Mouse (Mus musculus): Measurements from ENCODE around the gene Zdhhc17.

The Zdhhc17 gene

GRCm38 (mm10) chr10:110951748-110952147, 58.2 kb downstream of the Zdhhc17 start:
- DNase-seq = no peak

- DNase-seq = no peak
These were observed 58.8 kb downstream of the Zdhhc17 start for GRCm38 (mm10) chr10:110951112-110951511.

DNA sequence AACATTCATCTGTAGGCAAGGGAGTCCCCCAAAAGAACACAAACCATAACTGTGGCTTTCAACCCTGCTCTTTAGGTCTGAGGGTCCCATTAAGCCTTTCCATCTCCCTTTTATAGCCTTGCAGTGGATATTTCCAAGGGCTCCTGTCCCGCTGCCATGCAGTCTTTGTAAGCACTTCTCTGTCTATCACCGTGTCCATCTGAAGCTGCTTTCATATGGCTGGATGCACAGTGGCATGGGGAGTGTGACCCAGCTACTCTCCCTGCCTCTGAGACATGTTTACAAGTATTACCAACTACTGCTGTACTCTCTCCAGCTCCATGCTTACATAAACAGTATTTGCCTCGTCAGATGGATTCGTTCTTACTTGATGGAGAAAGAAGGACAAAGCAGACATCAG, 62.4 kb downstream of the Zdhhc17 start:
- DNase-seq = no peak

DNA sequence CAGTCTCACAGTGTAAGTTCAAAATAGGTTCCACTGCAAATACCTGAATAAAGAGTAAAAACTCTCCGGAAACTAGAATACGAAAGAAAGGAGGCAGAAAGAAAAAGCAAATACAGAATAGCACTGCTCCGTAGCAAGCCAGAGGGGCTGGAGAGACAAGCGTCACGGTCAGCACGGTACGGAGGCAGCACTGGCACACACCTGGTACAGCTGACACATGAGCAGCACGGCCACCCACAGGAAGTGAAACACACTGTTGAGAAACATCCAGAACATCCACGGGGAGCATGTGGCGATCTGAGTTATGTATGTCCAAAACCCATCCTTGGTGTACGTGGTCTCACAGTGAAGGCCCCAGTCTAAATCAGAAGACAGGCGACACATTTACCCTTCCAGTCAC, 64.0 kb downstream of the Zdhhc17 start:
- no peak for DNase-seq

DNA sequence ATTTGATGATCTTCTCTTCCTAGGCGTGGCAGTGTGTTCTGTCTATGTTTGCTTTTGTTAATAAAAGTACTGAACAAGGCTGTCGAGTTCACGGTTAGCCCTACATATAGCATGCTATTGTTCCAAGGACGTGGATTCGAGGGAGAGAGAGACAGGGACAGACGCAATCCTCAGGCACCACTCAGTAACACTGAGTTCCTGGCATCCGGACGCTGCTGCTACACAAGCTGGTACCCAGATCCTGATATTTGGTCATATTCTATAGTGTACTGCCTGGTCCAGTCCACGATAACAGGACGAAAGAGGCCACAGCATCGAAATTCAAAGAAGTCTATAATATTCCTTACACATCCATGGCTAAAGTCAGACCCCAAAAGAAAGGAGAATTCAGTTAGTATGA, 65.8 kb downstream of the Zdhhc17 start:
- no peak for DNase-seq

GRCm38 (mm10) chr10:110942806-110943205, 67.1 kb downstream of the Zdhhc17 start:
- DNase-seq = no peak

DNA sequence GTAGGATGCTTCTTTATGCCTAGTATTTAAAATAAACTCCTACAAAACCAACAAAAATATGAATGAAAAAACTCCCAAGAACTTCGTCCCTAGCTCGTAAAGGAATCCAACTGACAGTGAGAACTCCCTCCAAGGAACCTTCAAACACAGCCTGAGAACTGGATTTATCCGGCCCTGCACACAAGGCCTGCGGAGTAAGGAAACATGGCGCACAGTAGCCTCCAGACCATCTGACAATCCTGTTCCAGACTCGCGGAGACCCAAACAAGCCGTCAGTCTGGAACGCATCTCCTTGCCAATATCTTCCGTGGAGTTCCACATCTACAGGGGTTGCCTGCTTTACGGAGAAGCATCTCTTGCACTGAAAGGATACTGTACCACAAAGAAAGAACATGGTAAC, 68.0 kb downstream of the Zdhhc17 start:
- DNase-seq = no peak

DNA sequence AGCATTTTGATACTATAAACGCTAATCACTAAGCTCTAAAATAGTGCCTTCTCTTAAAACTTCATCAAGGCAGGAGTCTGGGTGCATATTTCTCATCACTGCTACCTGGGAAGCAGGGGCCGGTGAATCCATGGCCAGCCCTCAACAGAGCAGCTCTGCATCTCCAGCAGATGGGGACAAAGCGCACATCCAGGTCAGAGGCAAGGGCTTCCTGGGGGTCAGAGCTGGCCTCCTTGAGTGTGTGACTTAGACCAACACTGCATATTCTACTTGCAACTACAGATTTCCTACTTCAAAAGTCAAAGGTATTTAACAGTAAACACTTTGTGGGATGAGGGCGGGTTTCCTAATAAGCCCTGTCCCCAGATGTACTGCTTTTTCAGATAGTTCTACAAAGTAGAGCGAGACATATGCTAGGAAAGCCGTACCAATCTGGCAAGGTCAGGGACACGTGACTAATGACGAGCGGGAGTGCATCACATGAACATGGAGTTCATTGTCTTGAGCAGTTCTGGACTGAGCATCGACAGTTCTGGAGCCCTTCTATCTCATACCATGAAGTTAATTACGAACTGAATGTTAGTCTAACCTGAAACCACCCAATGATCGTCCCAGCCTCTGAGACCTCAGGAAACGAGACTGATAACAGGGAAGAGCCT, 69.1 kb downstream of the Zdhhc17 start:
- no peak for DNase-seq

DNA sequence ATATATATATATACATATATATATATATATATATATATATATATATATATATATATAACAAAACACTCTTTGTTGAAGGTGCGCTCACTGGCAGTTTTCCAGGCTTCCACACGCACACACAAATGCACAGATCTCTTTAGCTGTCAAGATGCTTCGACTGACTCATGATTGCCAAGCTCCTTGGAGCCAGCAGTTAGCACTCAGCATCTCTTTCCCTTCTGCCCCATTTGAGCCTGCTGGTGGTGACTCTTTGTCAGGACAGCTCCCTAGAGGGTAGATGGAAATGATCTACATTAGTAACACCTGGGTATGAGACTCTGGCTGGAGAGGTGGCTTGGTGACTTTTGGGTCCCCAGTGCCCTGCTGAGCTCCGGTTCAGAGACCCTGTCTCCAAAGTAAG, 70.2 kb downstream of the Zdhhc17 start:
- DNase-seq = no peak

DNA sequence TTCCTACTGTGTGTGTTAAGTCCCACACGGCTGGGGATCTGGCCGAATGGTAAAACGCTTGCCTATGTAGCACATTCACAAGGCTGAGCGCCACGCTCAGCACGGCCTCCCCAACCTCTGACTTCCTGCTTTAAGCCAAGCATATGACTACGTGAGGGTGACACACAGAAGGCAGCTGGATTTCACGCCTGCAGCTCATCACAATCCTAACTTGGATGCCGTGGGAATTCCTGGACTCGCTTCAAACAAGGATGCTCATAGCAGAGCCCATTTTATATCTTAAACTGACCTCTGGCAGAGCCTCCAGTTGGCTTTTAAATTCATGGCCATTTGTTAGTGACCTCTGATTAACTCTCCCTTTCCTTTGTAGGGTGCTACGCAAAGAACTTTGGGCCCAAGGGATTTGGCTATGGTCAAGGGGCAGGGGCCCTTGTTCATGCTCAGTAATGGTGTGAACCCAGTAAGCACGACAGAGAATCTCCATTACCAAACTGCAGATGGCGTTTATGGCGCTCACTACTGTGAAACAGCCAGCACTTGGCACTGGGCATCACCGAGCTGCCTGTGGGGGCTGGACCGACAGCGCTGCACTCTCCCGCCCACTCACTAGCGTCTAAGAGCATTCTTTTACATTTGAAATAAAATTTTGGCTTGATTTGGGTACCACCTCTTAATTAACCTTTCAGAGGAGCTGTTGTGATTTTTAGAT, 70.9 kb downstream of the Zdhhc17 start:
- DNase-seq = no peak

GRCm38 (mm10) chr10:110938361-110938760, 71.6 kb downstream of the Zdhhc17 start:
- no peak for DNase-seq

GRCm38 (mm10) chr10:110935669-110936068, 74.3 kb downstream of the Zdhhc17 start:
- no peak for DNase-seq

DNA sequence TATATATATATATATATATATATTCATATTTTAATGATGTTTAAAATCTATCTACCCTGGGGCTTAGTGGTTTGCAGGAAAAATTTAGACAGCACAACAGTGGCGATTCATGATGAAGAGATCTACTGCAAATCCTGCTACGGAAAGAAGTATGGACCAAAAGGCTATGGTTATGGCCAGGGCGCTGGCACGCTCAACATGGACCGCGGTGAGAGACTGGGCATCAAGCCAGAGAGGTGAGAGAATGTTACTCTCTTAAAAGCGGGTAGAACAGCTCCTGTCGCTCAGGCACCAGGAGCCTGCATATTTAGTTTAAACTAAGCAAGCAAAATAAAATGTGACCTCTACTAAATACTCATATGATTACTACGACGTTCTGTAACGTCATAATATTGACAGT, 74.9 kb downstream of the Zdhhc17 start:
- no peak for DNase-seq

DNA sequence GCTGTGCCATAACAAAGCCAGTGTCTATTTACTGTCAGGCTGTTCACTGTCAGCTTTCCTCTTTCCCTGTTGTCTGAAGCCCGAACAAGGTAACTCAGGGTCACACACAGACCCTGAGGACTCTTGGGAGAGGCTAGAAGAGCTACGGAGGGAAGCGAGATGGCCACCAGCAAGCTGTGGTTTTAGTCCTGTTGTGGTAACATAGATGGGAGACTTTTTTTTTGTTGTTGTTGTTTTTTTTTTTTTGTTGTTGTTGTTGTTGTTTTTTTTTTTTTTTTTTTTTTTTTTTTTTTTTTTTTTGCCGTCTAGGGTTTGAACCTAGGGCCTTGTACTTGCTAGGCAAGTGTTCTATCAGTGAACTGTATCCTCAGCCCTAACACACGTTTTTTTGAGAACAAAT, 76.4 kb downstream of the Zdhhc17 start:
- no peak for DNase-seq

GRCm38 (mm10) chr10:110931913-110932560, 77.9 kb downstream of the Zdhhc17 start:
- DNase-seq = no peak

GRCm38 (mm10) chr10:110931161-110931912, 78.6 kb downstream of the Zdhhc17 start:
- DNase-seq = no peak

GRCm38 (mm10) chr10:110929756-110930155, 80.2 kb downstream of the Zdhhc17 start:
- no peak for DNase-seq

- DNase-seq = no peak
These were observed 82.4 kb downstream of the Zdhhc17 start for GRCm38 (mm10) chr10:110927491-110927890.

DNA sequence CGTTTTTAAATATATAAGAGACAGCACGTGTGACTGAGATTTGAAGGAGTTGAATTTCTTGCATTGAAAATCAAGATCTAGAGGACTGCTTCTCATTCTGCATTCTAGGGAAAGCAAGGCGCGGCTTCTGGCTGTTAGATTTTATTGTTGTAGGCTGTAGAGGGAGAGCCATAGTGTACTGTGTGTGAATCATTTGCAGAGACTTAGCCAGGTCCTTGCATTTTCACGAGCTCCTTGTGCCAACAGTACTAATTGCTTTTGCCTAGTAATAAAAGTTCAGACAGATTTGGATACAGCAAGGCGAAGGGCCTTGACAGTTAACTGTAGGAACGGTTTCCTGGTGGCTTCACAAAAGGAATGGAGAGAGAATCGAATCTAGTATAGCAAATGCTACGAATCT, 87.3 kb downstream of the Zdhhc17 start:
- no peak for DNase-seq

- DNase-seq = no peak
These were observed 88.0 kb downstream of the Zdhhc17 start for GRCm38 (mm10) chr10:110921890-110922289.

- DNase-seq = no peak
These were observed 89.5 kb downstream of the Zdhhc17 start for GRCm38 (mm10) chr10:110920368-110920950.

DNA sequence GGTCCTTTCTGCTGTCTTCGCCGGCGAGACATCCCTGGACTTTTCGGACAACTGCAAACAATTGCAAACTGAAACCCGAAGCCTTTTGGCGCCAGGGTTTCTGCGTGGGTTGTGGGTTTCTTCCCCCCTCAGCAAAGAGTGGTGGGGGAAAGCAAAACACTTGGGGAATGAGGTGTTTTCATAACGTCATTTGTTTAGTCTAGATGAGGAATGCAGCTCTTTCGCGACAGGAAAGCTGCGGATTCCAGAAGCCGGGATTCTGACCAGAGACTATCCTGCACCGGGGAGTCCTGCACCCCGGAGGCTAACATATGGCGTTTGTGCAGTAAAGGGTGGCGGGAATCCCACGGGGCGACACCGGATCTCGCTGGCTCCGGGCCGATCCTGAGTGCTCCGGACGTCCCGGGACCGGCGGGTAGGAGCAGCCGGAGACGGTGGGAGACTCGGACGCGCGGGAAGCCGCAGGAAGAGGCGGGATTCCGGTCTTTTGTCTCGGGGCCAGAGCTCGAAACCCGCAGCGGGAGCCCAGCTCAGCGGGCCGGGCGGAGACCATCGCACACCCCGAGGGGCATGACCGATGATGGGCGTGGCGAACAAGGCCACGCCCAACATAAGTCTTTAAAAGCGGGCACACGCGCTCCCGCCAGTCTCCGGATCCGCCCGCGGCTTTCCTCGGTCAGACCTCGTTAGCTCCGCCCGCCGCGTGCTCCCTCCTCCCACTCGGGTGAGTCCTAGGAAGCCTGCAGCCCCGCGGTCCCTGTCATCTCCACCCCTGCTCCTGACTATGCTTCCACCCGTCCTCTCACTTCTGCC, 90.2 kb downstream of the Zdhhc17 start, which contains the start of gene Csrp2:
Gene Csrp2 (plus strand): TSS at position 259 of the 813 bp plus-strand sequence.
- DNase-seq = peak; percentile 90 to 93
